Mouse (Mus musculus): ENCODE measurements around the gene Hmga1.

- no peak for TF ChIP-seq POLR2A (IDR thresholded peaks at IDR 0.05; ENCODE audit: borderline replicate concordance, extremely low read depth, low read depth, low read length)
- no peak for TF ChIP-seq CTCF (IDR thresholded peaks at IDR 0.05; ENCODE audit: insufficient read depth, low read length)
These were observed 8.9 kb upstream of the Hmga1 start for GRCm38 (mm10) chr17:27547253-27547868.
